Mouse (Mus musculus): ENCODE measurements around the gene Zfp692. TPM values are rescaled to one million over a fixed set of nuclear protein-coding genes. Genes with fewer than 3 reads are reported as not detected.

Gene Zfp692
- total RNA-seq, 2 experiments from 2014 or later: 10.5 to 11.9 TPM

- peak; percentile 51 to 60 for DNase-seq (ENCODE audit: low spot score in 2 of 2)
These were observed 677 bp downstream of the Zfp692 start for GRCm38 (mm10) chr11:58307411-58308080.

GRCm38 (mm10) chr11:58308661-58309060, 1.8 kb downstream of the Zfp692 start:
- DNase-seq (ENCODE audit: low spot score in 2 of 2): no peak

GRCm38 (mm10) chr11:58314069-58314468, 7.2 kb downstream of the Zfp692 start:
- no peak for DNase-seq (ENCODE audit: low spot score in 2 of 2)

- DNase-seq (ENCODE audit: low spot score in 2 of 2): no peak
These were observed 8.8 kb downstream of the Zfp692 start for GRCm38 (mm10) chr11:58315536-58316168.

- no peak for DNase-seq (ENCODE audit: low spot score in 2 of 2)
These were observed 9.5 kb downstream of the Zfp692 start for GRCm38 (mm10) chr11:58316344-58316743.

GRCm38 (mm10) chr11:58316768-58317390, 10.0 kb downstream of the Zfp692 start:
- DNase-seq (ENCODE audit: low spot score in 2 of 2): no peak

DNA sequence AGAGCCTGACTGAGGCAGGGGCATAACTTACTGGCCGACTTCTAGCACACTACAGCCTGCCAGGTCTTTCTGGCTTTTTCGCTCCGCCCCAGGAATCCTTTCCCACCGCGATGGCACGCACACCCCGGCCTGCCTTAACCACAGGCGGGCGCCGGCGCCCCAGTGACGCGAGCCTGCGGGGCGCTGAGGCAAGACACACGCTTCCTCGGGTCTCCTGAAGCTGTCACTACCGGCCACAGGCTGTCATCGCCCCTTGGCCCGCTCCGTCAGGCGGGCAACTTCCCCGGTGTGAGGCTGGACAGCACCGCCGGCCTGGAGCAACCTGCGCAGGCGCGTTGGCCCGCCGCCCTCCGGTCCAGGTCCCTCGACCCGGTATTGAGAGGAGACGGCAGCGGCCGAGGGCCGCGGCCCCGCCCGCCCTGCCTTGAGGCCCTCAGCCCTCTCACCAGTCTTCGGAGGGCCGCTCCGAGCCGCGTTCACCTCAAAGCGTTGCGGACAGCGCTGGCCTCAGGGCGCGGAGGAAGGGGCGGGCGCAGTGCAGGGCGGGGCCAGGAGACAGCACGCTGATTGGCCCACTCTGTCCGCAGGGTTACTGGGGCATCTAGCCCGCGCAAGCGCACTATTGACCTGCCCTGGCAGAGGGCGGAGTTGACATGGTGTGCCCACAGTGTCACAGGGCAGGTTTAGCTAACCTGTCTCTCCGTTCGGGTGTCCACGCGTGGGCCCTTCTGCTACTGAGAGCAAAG, 16.1 kb downstream of the Zfp692 start:
- DNase-seq (ENCODE audit: low spot score in 2 of 2): peak; percentile 94 to 95

DNA sequence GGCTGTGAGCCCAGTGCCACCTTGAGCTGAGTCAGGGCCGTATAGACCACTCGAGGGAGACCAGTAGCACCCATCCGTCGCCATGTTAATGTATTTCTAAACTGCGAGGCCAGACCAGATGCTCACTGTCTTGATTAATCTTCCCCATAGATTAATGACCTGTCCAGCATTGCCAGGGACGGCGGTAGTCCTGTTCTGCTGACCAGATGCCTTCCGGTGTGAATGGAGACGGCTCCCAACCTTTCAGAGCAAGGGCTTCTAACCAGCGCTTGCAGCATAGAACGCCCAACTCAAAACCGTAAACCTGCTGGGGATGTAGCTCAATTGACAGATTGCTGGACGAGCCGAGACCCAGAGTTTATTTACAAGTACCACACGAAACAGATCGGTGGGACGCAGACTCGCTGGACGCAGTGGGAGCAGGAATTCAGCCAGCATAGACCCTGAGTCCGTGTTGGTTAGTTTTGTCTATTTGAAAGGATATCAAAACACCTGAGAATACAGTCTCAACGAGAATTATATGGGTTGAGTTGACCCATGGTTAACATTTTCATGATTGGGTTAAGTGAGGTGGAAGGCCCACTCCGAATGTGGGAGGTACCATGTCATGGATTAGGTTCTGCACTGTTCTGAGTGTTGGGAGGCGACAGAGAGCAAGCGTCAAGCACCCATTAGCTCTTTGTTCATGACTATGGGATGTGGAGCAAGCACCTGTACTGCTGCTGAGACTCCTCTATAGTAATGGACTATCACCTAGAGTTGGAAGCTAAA, 16.9 kb downstream of the Zfp692 start:
- no peak for DNase-seq (ENCODE audit: low spot score in 2 of 2)

- no peak for DNase-seq (ENCODE audit: low spot score in 2 of 2)
These were observed 17.9 kb downstream of the Zfp692 start for GRCm38 (mm10) chr11:58324614-58325229.

DNA sequence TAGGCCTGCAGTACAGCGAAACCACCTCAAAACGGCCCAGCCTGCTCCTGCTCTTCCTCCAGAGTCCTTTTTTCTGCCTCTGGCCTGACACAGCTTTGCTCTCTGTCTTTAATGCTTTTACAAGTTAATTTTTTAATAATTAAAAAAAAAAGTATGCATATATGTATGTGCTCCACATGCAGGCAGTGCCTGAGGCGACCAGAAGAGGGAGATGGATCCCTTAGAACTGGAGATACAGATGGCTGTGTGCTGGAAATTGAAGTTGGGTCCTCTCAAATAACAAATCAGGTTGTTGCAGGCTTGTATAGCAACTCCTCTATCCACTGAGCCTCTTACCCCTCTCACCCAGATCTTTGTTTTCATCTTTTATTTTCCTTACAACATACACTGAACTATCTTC, 19.9 kb downstream of the Zfp692 start:
- no peak for DNase-seq (ENCODE audit: low spot score in 2 of 2)

GRCm38 (mm10) chr11:58329906-58330275, 23.0 kb downstream of the Zfp692 start:
- no peak for DNase-seq (ENCODE audit: low spot score in 2 of 2)

DNA sequence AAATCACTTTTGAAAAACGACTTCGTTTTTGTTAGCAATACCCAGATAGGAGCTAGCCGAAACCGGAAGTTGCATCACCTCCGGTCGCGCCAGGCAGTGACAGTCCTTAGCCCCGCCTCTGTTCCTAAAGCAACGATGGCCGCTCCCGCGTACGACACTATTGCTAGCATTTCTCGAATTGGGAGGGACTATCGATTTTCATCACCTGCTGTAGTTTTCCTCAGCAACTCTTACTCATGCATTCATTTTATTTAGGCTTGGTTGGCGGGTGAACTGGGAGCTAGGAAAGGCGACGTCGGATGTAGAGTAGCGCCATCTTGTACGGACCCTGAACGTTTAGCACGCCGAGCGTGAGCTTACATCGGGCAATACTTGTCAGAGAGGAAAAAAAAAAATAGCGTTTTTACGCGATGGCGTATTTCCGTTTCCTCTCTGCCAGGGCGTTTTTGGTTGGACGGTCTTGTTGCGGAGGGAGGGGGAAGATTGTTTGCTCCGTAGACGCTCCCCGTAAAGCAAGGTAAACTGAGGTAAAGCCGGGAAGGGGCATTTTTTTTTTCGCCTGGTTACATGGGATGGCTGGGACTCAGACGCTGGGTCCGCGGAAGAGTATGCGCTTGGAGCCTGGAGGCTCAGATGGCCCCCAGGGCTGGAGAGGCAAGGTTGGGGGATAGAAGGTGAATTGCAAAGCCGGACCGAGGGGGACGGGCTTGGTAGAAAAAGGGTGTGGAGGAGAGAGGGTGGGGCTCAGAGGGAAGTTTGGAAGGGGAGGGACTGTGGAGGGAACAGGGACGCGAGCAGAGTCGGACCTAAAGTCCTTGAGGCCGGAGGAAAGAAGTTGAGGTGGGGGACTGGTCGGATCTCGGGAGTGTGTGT, 23.6 kb downstream of the Zfp692 start, which contains the start of the genes Zfp672 and Sh3bp5l:
TSS of gene Zfp672 (minus strand) at position 64 of the 873 bp plus-strand sequence.
TSS of gene Sh3bp5l (plus strand) at position 449 of the 873 bp plus-strand sequence.
- DNase-seq (ENCODE audit: low spot score in 2 of 2): peak; percentile 78 to 84

- peak in 1 of 2 experiments; percentile 36 for DNase-seq (ENCODE audit: low spot score in 2 of 2)
These were observed 24.3 kb downstream of the Zfp692 start for GRCm38 (mm10) chr11:58331149-58331495.

GRCm38 (mm10) chr11:58331546-58331945, 24.7 kb downstream of the Zfp692 start:
- DNase-seq (ENCODE audit: low spot score in 2 of 2): no peak

DNA sequence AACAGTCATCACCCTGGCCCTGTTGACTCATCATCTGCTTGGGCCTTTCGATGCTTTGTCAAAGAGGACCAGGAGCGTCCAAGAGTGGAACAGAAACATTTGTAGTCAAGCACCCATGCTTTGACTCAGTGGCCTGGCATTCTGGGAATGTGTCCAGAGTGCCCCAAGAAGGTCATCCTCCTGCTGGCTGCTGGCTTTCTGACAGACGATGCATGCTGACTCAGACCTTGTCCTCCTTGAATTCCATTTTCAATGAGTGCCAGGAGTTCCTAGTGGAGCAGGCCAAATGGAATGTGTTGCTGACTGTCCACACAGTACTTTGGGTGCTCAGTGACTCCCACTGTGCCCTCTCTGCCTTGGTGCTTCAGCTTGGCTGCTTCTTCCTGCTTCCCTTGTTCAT, 27.9 kb downstream of the Zfp692 start:
- peak; percentile 47 to 57 for DNase-seq (ENCODE audit: low spot score in 2 of 2)

DNA sequence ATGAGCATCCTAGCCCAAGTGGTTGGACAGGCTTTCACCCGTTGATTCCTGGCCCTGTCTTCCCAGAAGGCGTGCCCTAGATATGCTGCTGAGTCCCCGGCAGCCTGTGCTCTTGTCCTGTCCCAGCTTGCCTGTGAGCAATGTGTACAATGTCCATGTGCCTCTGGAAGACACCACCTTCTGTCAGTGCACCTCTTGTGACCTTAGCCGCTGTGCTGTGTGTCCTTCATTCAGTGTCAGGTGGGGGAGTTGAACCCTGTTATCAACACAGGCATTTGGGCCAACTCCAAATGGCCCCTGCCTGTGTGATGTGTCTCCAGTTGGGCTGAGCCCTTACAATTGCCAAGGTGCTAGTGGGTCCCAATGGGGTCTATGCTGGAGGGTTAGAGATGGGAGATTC, 39.9 kb downstream of the Zfp692 start:
- DNase-seq (ENCODE audit: low spot score in 2 of 2): no peak

GRCm38 (mm10) chr11:58350628-58351027, 43.8 kb downstream of the Zfp692 start:
- DNase-seq (ENCODE audit: low spot score in 2 of 2): no peak

- DNase-seq (ENCODE audit: low spot score in 2 of 2): no peak
These were observed 44.3 kb downstream of the Zfp692 start for GRCm38 (mm10) chr11:58351179-58351578.

Data from adrenal gland, adult 18-20 months (tissue).